Mouse (Mus musculus): ENCODE measurements around the gene Krtap16-1.
A peak's percentile ranks its signal among the peaks of the same experiment; 100 is the strongest.

The Krtap16-1 gene

DNA sequence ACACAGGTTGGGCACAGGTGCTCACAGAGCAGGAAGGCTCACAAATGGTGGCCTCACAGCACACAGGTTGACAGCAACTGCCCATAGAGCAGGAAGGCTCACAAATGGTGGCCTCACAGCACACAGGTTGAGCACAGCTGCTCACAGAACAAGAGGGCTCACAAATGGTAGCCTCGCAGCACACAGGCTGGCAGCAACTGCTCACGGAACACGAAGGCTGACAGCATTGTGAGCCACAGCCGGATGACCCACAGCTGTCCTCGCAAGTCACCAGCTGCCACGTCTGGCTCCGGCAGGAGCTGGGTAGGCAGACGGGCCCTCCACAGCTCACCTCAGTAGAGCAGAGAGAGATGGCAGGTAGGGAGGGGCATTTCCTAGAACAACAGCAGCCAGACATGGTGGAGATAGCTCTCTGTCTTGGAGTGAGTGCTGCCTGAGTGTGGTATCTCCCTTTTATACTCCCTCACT is at the start of gene Krtap16-1:
Krtap16-1 (minus strand) TSS at position 418 of the 468 bp plus-strand sequence.
- DNase-seq (ENCODE audit: low spot score) = no peak

DNA sequence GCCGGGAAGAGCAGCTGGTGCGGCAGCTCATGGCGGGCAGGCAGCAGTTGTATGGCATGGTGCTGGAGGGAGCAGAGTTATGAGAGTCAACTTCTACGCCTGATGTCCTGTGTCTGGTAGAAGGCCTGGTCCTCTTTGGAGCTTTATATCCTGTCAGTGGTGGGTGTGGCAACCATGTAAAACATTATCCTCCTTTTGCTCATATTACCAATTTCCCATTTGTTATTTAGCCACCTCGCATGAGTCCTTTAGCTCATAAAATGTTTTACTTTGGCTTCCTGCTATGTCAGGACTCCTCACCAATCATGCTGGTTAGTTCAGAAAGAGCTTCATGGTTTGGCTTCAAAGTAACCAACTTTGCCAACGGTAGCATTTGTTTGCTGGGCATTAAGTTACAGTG is 43.4 kb upstream of the Krtap16-1 start, which contains the start of gene Krt33b:
Krt33b (minus strand) TSS at position 101 of the 400 bp plus-strand sequence.
- no peak for DNase-seq (ENCODE audit: low spot score)

DNA sequence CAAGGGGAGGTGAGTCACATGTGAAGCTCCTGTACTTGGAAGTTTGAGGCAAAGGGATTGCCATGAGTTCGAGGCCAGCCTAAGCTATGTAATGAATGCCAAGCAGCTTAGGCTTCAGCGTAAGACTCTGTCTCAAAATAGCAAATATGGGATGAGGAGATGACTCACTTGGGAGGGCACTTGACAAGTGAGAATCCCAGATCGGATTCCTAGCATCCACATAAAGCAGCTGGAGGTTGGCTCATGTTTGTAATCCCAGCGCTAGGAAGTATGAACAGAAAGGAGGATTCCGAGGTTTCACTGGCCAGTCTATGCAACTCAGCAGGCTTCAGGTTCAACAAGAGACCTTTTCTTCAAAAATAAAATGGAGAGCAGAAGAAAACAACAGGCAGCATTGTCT is 35.0 kb upstream of the Krtap16-1 start:
- DNase-seq (ENCODE audit: low spot score) = no peak

DNA sequence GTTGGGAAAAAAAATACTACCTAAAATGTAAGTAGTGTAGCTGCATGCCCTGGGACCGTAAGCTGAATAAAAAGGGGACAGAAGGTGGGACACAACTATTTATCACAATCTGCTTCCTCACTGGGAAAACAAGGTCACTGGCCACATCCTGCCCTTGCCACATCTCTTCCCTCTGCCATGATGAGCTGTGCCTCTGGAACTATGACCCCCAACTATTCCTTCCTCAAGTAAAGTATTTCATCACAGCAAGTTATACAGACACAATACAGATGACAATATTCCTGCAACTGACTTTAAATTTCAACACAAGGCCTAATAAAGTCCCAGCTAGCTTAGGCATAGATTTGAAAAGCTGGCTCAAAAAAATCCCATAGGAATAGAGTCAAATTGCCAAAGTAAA is 33.1 kb upstream of the Krtap16-1 start:
- DNase-seq (ENCODE audit: low spot score) = no peak

DNA sequence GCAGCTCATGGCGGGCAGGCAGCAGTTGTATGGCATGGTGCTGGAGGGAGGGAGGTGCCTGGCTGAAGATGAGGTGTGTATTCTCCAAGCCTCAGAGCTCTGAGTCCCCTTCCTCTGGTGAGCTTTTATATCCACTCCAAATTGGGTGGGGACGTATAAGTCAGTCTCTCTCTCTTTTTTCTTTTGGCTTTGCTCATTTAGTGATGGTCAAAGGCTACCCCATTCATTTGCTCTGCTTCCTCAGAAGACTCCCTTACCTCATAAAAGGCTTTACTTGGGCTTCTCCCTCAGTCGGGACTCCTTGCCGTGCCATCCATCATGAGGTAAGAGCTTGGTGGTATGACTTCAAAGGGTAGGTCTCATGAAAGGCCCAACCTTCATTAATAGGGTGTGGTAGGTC is 29.7 kb upstream of the Krtap16-1 start, which contains the start of gene Krt33a:
Krt33a (minus strand) TSS at position 101 of the 400 bp plus-strand sequence.
- no peak for DNase-seq (ENCODE audit: low spot score)

DNA sequence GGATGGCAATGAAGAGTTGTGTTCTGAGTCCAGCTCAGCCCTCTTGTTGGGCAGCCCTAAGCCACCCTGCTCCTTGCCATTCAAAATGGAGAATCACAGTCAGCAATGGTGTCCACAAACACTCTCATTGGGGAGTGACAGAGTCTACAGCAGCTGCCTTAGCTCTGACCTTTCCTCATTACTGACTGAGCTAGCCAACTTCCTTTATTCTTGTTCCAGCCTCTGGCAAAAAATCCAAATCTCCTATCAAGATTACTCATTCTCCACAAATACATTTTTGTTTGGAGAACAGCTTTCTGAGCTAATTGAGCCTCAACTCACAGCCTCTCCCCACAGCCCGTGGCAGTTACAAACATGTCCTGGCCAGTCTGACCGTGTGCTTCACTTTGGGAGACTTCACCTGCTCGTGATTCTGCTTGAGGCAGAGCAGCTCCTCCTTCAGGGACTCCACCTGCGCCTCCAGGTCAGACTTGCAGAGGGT is 27.3 kb upstream of the Krtap16-1 start:
- DNase-seq (ENCODE audit: low spot score) = peak; percentile 50

DNA sequence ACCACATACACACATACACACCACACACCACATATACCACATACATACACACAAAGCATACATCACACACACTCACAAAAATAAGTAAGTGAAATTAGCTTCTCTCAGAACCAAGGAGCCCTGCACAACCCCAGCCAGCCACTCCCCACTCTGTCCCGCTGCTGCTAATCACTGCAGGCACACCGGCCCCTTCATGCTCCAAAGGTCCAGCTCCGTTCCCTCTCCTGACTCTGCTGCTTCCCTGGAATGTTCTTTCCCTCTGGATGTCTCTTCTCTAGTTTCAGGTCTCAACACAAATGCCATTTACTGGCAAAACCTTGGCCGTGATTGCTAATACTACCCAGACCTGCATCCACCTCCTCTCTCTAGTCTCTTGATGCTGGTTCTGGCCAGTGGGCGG is 24.3 kb upstream of the Krtap16-1 start:
- DNase-seq (ENCODE audit: low spot score) = no peak

DNA sequence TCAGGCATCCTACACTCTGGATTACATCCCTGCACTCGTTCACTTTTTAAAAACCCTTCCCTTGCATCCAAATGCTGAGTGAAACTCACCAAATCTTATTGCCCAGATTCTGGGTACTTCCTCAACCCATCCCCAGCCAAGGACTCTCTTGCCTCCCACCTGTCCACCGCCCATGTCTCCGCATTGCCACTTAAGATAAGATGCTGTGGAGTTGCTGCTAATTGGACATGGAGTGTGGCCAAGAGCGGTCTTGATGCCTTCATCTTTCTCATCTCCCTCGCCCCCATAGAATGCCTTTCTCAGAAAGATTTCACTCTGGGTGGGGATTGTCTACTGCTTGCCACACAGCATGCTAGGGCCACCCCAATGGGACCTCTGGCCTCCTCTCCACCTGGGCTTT is 21.9 kb upstream of the Krtap16-1 start:
- DNase-seq (ENCODE audit: low spot score) = no peak

DNA sequence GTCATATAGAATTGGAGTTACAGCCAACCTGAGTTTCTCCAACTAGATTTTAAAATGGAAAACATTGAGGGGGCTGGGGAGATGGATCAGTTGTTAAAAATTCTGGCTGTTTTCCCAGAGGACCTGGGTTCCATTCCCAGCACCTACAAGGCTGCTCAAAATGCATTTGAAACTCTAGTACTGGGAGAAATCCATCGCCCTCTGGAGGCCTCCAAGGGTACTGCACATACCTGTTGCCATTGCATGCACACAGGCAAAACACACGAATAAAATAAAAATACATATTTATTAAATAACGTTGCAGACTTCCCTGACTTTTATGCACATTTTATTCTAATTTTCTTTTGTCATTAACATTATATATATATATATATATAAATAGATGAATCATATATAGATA is 20.2 kb upstream of the Krtap16-1 start:
- DNase-seq (ENCODE audit: low spot score) = no peak

DNA sequence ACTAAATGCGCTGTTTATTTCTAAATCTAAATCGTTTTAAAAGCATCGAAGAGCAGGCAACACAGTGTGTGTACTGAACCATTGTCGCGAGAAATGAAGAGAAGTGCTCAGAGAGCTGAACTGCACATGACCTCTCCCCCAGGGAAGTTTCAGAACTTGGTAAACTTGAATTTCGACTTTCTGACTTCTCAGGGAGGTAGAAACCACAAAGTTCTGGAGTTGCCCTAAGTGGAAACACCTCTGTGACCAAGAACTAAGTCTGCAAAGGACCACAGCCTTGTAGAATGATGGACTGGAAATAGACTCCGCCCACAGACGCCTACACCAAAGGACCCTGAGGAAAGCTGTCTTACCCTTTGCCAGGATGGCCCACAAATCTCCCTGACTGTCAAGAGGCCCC is 19.5 kb upstream of the Krtap16-1 start:
- no peak for DNase-seq (ENCODE audit: low spot score)

DNA sequence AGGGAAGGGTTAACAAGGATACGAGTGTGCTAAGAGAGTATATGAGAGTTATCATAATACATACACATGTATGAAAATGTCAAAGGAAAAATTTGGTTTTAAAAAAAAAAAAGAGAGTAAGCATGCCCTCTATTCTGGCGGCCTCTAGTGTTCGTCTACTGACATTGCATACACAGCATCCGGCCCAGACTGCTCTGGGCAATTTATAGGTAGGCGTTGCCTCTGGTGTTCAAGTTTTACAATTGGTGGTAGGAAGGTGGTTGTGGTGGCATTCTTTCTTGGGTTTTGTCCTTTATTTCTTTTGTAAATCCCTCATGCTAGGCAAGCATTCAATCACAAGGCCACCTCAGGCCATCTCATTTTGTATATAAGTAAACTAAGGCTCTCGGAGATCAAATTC is 18.4 kb upstream of the Krtap16-1 start:
- DNase-seq (ENCODE audit: low spot score) = peak; percentile 44

DNA sequence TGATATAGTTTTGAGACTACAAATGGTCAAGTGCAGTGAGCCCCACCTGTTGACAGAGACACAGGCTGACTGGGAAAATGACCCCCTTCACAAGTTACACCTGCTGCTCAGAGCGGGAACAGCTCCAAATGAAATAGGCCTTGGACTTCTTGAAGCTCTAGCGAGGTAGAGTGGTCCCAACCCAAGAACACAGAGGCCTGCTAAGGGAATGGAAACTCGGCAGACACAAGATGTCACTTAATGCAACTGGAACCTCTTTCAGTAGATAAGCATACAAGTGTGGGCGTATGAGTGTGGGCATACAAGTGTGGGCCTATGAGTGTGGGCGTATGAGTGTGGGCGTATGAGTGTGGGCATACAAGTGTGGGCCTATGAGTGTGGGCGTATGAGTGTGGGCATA is 12.7 kb upstream of the Krtap16-1 start:
- no peak for DNase-seq (ENCODE audit: low spot score)

DNA sequence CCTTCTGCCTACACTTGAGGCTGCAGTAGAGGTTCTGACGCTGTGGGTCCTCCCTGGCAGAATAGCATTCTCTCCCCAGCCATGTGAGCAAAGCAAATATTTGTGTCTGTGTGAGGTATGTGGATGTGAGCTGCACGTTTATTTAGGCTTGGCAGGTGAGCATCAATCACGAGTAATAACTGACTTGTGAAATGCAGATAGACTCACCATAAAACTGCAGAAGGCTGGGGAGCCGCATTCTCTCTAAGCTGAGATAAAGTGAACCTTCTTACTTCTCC is 7.9 kb upstream of the Krtap16-1 start:
- DNase-seq (ENCODE audit: low spot score) = no peak

DNA sequence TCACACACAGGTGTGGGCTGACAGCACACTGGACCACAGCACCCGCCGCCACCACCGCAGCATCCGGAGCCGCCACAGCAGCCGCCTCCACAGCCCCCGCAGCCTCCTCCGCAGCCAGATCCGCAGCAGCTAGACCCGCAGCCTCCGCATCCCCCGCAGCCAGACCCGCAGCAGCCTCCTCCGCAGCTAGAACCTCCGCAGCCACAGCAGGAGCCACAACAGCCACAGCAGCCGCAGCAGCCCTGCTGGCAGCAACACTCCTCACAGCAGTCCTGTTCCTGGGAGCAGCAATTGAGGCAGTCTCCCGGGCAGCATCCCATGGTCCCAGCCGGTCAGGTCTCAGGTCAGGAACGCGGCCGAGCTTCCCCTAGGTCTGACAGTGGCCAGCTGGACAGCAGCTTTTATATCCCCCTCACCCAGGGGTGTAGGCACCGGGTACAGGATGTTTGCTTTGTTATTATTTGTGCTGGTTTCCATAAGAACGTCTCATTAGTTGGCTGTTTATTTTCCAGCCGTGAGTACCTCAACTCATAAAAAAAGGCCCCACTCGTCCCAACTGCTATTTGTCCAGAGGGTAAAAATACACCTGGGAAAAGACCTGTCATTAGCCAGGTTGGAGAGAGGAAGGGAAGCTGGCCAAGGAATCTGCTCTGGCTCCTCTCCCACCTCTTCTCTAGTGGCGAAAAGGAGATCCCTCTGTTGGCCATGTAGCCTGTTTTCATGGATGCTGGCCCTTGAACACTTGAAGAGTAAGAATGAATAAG is 7.4 kb upstream of the Krtap16-1 start, which contains the start of gene Krtap17-1:
Krtap17-1 (minus strand) TSS at position 375 of the 764 bp plus-strand sequence.
- no peak for DNase-seq (ENCODE audit: low spot score)

DNA sequence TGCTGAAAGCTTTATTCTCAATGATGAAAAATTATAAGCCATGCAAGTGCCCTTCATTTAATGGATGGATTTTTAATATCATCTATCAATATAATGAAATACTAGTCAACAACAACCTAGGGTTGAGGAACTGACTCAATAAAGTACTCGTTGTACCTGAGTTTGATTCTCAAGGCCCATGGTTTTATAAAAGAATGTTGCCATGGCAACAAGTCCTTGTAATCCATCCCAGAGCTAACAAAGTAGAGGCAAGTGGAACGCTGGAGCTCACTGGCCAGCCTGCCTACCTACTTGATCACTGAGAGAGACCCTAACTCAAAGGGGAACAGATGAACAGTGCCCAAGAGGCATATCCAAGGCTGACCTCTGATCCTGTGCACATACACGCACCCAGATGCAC is 4.2 kb upstream of the Krtap16-1 start:
- DNase-seq (ENCODE audit: low spot score) = no peak

DNA sequence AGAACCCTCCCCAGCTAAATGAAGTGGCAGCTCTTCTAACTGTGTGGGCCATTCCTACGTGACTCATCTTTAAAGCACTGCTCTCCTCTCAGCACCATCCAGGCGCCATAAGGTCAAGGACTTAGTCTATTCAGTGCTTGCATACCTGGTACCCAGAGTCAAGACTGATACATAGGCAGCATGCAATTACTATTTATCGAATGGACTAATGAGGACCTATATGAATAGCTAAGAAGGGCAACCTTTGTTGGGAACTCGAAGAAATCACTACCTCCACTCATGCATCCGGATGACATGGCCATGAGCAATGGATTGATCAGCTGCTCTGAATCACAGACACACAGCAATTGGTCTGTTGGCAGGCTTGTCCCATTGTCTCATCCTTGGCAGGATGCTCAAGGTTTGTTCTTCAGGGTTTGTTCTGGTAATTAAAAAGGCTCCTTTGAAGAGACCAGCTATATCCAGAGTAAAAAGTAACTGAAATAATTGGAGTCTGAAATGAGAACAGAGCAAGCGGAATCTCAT is 3.5 kb upstream of the Krtap16-1 start:
- DNase-seq (ENCODE audit: low spot score) = no peak

DNA sequence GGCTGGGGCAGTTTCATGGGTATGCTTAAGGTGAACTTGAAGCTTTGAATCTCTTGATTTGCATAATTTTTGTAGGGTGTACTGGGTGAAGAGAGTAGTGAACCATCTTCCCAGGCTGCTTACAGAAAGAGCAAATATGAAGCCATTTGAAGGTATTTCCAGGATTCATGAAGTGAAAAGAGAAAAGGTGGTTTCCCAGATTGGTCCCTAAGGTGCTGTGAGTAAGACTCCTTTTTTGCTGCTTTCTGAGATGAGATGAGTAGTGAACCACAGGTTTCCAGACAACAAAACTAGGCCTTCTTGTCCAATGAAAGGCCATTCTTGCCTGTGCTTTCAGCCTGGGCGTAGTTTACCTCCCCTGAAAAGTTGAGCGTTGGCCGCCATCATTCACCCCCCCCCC is 2.1 kb upstream of the Krtap16-1 start:
- DNase-seq (ENCODE audit: low spot score) = no peak

DNA sequence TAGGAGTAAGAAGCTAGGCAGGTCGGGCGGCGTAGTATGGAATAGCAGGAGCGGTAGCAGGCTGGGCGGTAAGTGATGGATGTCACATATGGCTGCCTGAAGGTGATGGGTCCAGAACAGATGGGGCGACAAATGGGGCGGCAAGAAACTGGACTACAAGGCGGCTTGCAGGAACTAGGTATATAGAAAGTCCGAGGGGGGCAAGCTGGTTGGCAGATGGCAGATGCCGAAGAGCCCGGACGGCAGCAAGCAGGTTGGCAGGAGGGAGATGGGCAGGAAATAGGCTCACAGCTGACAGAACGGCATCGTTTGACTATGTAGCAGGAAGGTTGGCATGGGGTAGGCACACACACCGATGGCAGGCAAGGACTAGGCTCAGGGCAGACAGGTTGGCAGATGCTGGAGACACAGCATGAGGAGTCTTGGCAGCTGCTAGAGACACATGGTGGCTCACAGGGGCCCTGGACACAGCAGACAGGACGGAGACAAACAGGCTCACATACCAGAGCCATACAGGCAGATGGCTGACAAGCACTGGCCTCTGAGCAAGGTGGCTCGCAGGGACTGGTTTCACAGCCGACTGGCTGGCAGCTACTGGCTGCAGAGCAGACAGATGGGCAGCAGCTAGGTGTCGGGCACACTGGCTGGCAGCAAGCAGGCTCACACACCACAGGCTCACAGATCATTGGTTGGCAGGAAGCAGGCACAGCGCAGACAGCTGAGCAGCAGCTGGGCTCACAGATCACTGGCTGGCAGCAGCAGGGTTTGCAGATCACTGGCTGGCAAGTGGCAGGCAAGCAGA is 905 bp downstream of the Krtap16-1 start:
- no peak for DNase-seq (ENCODE audit: low spot score)

DNA sequence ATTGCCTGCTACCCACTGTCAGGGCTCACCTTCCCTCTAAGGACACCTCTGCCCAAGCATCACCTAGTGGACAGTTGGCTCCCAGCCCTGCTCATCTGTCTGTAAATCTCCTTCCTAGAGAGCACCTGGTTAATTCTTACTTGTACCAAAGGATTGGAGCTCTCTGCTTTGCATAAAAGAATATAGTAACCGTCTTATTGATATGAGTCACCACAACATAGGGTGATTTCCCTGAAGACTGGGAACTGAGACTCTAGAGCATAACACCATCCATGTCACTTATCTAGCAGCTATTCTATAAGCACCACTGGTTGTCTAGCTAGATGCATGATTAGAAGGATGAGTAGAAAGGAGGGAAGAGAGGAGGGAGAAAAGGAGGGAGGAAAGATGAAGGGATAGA is 3.0 kb downstream of the Krtap16-1 start:
- no peak for DNase-seq (ENCODE audit: low spot score)

DNA sequence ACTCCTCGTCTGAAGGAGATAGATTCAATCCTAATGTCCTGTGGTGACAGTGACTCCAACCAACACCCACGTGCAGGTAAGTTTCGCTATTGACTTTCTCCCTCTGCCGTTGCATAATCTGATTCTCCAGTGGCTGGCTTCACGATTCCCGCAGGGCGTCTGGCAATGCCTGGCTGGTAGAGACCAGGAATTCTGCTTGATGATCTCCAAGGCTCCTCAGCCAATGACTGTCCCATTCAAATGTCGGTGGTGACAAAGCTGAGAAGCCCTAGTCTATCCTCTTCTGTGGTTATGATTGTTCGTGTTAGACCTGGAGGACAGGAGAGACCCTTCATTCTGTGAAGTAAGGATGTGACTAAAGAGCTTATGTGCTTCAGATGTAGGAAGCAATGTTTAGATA is 3.7 kb downstream of the Krtap16-1 start:
- no peak for DNase-seq (ENCODE audit: low spot score)

DNA sequence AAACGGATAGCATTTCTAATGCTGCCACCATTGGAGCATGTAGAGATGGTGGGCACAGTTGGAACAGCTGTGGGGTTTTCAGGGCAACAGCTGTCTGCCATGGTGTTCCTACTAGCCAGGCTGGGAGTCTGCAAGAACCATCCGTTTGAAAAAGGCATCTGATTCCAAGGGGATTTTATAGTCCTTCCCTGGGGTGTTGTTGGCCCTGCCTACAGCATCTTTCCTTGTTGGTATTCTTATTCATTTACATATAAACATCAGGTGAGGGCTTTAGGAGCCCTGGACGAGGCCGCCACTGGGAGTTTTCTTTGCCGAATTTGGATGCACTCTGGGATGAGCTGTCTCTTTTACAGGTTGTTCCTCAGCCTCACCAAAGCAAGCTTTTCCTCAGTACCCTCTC is 7.4 kb downstream of the Krtap16-1 start, which contains the start of gene Krtap29-1:
Krtap29-1 (minus strand) TSS at position 101 of the 400 bp plus-strand sequence.
- DNase-seq (ENCODE audit: low spot score) = no peak

DNA sequence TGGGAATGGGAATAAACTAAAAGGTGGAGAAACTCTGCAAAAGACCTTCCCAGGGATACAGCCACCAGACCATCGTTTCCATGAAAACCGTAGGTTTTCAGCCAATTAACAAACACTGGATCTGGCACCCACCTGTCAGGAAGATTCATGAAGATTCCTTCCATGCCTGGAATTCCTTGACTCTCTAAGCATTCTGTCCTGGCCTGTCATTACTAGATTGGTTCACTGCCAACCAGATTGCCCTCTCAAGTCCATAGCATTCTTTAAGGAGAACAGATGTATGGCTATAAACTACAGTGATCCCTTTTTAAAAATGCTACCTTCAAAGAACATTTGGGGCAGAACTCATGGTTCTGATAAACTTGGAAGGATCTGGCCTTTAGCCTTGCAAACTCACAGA is 20.4 kb downstream of the Krtap16-1 start:
- DNase-seq (ENCODE audit: low spot score) = no peak

DNA sequence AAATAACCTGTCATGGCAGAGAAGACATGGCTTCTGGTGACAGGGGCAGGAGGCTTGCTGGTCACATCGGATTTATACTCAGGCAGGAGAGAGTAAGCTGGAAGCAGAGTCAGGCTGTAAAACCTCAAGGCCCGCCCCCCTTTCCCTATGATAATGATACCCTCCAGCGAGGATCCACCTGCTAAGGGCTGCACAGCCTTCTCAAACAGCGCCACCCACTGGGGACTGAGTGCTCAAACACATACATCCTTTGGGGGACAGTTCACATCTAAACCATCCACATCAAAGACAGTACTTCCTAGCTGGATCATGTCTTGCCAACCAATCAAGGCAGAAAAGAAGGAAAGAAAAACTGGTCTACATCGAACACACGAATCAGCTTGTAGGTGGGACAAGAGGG is 22.2 kb downstream of the Krtap16-1 start:
- DNase-seq (ENCODE audit: low spot score) = no peak
